Mouse (Mus musculus): ENCODE measurements around the gene Zfp36. TPM values are rescaled to one million over a fixed set of nuclear protein-coding genes. Genes with fewer than 3 reads are reported as not detected.
A peak's percentile ranks its signal among the peaks of the same experiment; 100 is the strongest.

Zfp36 gene
- total and polyA plus RNA-seq, 2 experiments from 2014 or later, result 3.0 to 3.9 TPM

DNA sequence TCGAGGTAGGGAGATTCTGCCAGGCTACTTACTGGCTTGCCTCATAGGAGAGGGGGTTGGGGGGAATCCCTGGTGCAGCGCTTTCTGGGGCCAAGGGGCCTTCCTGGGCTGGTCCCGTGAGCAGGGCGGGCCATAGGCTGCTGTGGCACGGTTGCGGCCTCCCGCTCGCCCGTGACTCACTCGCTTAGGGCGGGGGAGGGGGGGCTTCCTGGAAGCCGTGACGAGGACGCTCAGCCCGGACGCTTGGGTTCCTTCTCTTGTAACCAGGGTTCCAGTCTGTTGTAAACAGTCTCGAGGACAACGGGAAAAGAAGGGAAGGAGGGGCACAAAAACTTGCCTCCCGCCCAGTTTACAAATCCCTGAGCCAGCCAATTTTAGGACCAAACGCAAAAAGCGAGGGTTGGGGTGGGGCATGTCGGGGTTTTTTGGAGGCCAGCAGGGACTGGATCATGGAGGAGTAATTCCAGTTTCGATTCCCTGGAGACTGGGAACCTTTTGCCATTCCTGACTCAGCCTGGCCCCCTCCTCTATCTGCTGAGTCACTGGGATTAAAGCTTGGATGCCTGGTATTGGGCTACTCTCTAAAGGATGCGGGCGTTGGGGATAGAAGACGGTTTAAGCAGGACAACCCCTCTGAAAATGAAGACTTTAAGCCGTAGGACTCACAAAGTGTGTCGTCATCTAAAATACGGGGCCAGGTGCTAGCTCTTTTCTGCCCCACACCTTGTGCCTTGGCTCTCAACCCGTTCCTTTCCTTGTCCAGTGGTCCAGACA lies 1.2 kb upstream of the Zfp36 start:
- whole genome bisulfite sequencing, result 11% methylated on average over 30 of the region's 30 CpGs

DNA sequence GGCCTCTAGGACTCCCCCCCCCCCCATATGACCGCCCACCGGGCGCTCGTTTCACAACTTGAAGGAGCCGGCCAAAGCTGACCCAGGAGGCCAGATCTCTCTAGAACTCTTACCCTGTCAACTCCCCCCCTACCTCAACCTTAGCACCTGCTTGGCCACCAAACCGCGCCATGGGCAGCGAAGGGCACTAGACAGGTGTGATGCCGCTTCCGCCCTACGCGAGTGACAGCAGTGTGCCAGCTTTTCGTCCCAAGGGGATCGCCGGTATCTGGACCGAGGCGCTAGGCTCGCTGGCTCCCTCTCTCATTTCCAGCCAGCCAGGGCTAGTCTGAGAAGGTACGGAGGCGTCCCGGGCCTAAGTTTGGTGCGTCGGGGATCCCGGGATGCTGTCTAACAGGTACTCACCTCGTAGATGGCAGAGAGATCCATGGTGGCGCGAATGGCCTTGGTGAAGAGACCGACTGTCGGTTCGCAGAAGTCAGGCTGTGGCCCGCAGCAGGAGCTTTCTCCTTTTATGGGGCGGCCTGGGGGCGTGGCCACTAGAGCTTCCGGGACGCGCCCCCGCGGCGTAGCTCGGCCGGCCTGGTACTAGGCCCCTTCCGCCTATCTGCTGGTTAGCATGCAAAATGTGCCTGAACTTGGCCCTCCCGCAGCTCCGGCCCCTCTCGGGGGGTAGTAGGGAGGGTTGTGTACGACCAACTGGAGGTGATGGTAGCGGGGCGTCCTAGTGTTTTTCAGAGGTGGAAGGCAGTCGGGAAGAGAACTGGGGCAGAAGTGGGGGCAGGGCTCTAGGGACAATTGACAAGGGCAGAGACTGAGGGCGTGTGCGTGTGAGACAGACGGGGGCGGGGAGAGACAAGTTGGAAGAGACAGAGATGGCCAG lies 1.0 kb downstream of the Zfp36 start:
- WGBS, result 2% methylated on average over 53 of the region's 53 CpGs
- ATAC-seq (peak; percentile 47; the same call in 1 of the 2 replicates), DNase-seq (ENCODE audit: low spot score) (peak; percentile 88)
- peak overlapping the region; percentile 78 for H3K4me2 ChIP-seq (ENCODE audit: low read depth, low read length)
- peak overlapping the region; percentile 55 for H3K4me3 ChIP-seq (ENCODE audit: low read length)
- no peaks in the 10 kb centered on the region for H3K9me3 ChIP-seq (ENCODE audit: low read length)
- peaks cover 12% of the 10 kb centered on the region for H3K4me1 ChIP-seq (ENCODE audit: insufficient read depth, low read length)
- H3K27ac ChIP-seq, result peak overlapping the region; percentile 78
- H3K9ac ChIP-seq (replicated peaks; ENCODE audit: low read length), result peak overlapping the region; percentile 70
- H3K36me3 ChIP-seq (ENCODE audit: insufficient read depth, low read length), result no peaks in the 10 kb centered on the region
- no peaks in the 10 kb centered on the region for H3K27me3 ChIP-seq (ENCODE audit: insufficient read depth, low read length)
- TF ChIP-seq CTCF (IDR thresholded peaks at IDR 0.05; ENCODE audit: low read depth), result no peak

More for the DNA sequence above, 1.2 kb upstream of the Zfp36 start:
- peak; percentile 39; the same call in 1 of the 2 replicates for ATAC-seq
- Histone ChIP-seq H3K9ac (replicated peaks; ENCODE audit: low read length) (peak overlapping the region; percentile 21; the same call in 1 of the 2 replicates), H3K27me3 (ENCODE audit: insufficient read depth, low read length) (no peaks in the 10 kb centered on the region), H3K4me2 (ENCODE audit: low read depth, low read length) (peak overlapping the region; percentile 49), H3K27ac (peak overlapping the region; percentile 76), H3K9me3 (ENCODE audit: low read length) (no peaks in the 10 kb centered on the region), H3K36me3 (ENCODE audit: insufficient read depth, low read length) (no peaks in the 10 kb centered on the region), H3K4me3 (ENCODE audit: low read length) (no peak overlapping the region), H3K4me1 (ENCODE audit: insufficient read depth, low read length) (peaks cover 10% of the 10 kb centered on the region)
- no peak for TF ChIP-seq CTCF (IDR thresholded peaks at IDR 0.05; ENCODE audit: low read depth)
- peak; percentile 49 for DNase-seq (ENCODE audit: low spot score)

DNA sequence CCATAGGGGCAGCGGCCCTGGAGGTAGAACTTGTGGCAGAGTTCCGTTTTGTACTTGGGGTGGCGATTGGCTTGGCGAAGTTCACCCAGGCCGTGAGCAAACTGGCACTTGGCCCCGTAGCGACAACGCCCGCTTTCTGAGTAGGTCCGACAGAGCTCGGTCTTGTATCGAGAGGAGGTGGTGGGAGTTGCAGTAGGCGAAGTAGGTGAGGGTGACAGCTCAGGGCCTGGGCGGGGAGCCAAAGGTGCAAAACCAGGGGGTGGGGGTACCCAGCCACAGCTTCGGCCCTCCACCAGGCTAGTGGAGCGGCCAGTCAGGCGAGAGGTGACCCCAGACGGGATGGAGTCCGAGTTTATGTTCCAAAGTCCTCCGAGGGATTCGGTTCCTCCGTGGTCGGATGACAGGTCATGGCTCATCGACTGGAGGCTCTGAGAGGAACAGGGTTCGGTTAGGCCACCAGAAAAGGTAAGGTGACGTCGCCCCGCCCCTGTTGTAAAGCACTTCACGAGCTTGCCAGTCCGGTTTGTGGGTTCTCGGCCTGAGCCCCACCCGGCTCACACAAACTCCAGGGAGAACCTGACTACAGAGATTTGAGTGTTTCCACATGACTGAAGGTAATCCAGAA lies 1.9 kb downstream of the Zfp36 start:
- peak overlapping the region; percentile 55 for H3K4me3 ChIP-seq (ENCODE audit: low read length)
- WGBS, result 46% methylated on average over 32 of the region's 32 CpGs
- ATAC-seq (no peak), DNase-seq (ENCODE audit: low spot score) (no peak)
- H3K27me3 ChIP-seq (ENCODE audit: insufficient read depth, low read length), result no peaks in the 10 kb centered on the region
- H3K9ac ChIP-seq (replicated peaks; ENCODE audit: low read length), result peak overlapping the region; percentile 70; the same call in 1 of the 2 replicates
- H3K4me1 ChIP-seq (ENCODE audit: insufficient read depth, low read length), result peaks cover 12% of the 10 kb centered on the region
- TF ChIP-seq CTCF (IDR thresholded peaks at IDR 0.05; ENCODE audit: low read depth), result no peak
- H3K36me3 ChIP-seq (ENCODE audit: insufficient read depth, low read length), result no peaks in the 10 kb centered on the region
- H3K9me3 ChIP-seq (ENCODE audit: low read length), result no peaks in the 10 kb centered on the region
- H3K27ac ChIP-seq, result peak overlapping the region; percentile 78; the same call in 1 of the 2 replicates
- H3K4me2 ChIP-seq (ENCODE audit: low read depth, low read length), result peak overlapping the region; percentile 78

DNA sequence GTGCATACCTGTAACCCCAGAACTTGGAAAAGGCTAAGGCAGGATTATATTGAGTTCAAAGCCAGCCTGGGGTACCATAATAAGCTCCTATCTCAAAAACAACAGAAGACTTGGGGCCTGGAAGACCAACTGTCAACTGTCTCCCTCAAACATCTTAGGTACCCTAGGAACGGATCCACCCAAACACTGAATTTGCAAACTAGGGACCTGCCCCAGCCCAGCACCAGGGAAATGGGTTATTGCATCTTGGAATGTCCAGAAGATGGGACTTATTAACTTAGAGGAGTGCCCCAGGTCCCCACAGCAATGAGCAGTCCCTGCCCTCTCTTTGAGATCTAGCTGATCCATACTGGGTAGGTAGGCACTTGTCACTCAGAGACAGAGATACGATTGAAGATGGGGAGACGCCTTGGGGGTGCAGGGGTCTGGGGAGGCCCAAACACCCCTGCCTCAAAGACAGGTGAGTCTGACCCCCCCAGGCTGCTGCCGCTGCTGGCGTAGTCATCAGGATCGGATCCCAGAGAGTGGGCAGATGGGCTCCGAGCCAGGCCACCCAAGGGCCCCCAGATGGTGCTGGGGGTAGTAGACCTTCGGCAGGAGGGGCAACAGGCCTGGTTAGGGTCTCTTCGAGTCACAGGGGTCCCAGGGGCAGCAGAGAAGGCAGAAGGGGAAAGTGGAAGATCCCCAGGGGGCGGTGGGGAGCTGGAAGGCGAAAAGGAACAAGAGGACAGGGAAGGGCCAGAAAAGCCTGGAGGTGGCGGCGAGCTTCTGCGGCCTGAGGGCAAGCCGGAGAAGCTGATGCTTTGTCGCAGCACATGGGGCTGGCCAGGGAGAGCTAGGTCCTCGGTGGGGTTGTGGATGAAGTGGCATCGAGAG lies 2.6 kb downstream of the Zfp36 start:
- WGBS, result 69% methylated on average over 18 of the region's 18 CpGs
- peak overlapping the region; percentile 55 for H3K4me3 ChIP-seq (ENCODE audit: low read length)
- peaks cover 12% of the 10 kb centered on the region for H3K4me1 ChIP-seq (ENCODE audit: insufficient read depth, low read length)

DNA sequence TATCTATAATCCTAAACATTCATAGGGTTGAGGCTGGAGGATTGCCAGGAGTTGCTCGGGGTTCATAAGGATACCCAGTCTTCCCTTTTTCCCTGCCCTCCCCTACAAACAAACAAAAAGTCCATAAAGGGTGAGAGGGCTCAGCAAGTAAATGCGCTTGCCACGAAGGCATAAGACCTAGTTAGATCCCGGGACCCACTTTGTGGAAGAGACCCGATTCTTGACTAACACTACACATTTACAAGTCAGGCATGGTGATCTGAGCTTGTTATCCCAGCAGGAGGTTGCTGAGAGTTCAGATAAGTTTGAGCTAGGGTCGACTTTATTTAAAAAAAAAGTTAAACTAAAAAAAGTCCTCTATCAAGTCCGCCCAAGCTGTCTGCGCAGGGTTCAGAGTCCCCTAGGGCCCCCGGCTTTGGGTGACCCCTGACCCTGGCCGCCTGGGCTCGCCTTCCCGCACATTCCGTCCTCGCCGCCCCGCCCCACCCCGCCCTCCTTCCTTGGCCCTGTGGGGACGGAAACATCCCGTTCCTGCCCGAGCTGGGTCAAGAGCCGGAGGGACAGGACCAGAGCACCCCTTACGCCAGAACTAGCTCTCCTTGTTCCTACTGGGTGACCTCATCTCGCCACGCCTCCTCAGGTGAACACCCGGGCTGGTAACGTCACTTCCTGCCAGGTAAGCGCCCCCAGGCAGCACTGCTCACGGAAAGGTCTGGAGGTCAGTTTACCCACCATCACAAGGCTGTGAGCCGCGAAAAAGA lies 3.9 kb downstream of the Zfp36 start:
- peak overlapping the region; percentile 81 for H3K27ac ChIP-seq
- peak overlapping the region; percentile 39 for H3K4me3 ChIP-seq (ENCODE audit: low read length)
- TF ChIP-seq CTCF (IDR thresholded peaks at IDR 0.05; ENCODE audit: low read depth), result no peak
- ATAC-seq (no peak), DNase-seq (ENCODE audit: low spot score) (peak; percentile 66)
- no peaks in the 10 kb centered on the region for H3K36me3 ChIP-seq (ENCODE audit: insufficient read depth, low read length)
- WGBS, result 7% methylated on average over 30 of the region's 30 CpGs
- H3K4me1 ChIP-seq (ENCODE audit: insufficient read depth, low read length), result peaks cover 12% of the 10 kb centered on the region
- peak overlapping the region; percentile 66 for H3K4me2 ChIP-seq (ENCODE audit: low read depth, low read length)
- no peaks in the 10 kb centered on the region for H3K27me3 ChIP-seq (ENCODE audit: insufficient read depth, low read length)
- peak overlapping the region; percentile 43 for H3K9ac ChIP-seq (replicated peaks; ENCODE audit: low read length)
- no peaks in the 10 kb centered on the region for H3K9me3 ChIP-seq (ENCODE audit: low read length)

More for the DNA sequence above, 2.6 kb downstream of the Zfp36 start:
- DNase-seq (ENCODE audit: low spot score), result no peak
- no peaks in the 10 kb centered on the region for H3K27me3 ChIP-seq (ENCODE audit: insufficient read depth, low read length)
- peak overlapping the region; percentile 78 for H3K4me2 ChIP-seq (ENCODE audit: low read depth, low read length)
- ATAC-seq, result no peak
- H3K9me3 ChIP-seq (ENCODE audit: low read length), result no peaks in the 10 kb centered on the region
- H3K9ac ChIP-seq (replicated peaks; ENCODE audit: low read length), result peak overlapping the region; percentile 70; the same call in 1 of the 2 replicates
- TF ChIP-seq CTCF (IDR thresholded peaks at IDR 0.05; ENCODE audit: low read depth), result no peak
- no peaks in the 10 kb centered on the region for H3K36me3 ChIP-seq (ENCODE audit: insufficient read depth, low read length)
- H3K27ac ChIP-seq, result peak overlapping the region; percentile 78; the same call in 1 of the 2 replicates

All from hindbrain, postnatal 0 days (tissue).